ENCODE assay signal across 13 mouse cellular contexts in the genomic region with DNA sequence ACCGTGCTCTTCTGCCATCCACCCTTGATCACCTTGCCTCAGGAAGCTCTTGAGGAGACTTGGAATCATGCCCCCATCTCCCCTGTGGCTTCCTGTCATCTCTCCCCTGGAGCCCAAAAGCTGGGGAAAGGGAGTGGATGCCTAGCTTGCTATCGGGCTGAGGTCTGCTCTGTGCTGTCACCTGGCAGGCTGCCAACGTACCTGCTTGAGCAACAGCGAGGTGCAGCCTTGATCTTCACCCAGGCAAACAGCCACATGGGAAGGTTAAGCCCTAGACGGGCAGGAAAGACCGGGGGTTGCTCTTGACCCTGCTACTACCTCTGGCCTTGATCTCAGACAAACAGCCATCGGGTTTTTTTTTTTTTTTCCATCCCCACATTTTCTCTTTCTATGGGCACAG.
A peak's percentile ranks its signal among the peaks of the same experiment; 100 is the strongest.
DNase-seq lines count a peak whose midpoint lies in the region; ATAC-seq and TF ChIP-seq lines count a peak whose summit lies in the region.
"Had no signal": no experiment of that assay in that cellular context is flagged by ENCODE, and none has a peak within 500 bp of the region (broad histone marks: within the 10 kb centered on the region; RNA-seq: fewer than 3 reads in every experiment).

No protein-coding gene starts in this region.

- WGBS in cerebellum, adult 2 months = 39% methylated on average over 7 of the region's 7 CpGs
- WGBS in liver, embryonic 13.5 days (ENCODE audit: insufficient replicate concordance) = 46% methylated on average over 7 of the region's 7 CpGs
- WGBS in hindbrain, embryonic 14.5 days = 68% methylated on average over 7 of the region's 7 CpGs

- H3K27me3 ChIP-seq in cerebellum, adult 2 months (ENCODE audit: control insufficient read depth, insufficient read depth, low read length) = no peaks in the 10 kb centered on the region
- no peaks in the 10 kb centered on the region for H3K27me3 ChIP-seq in liver, embryonic 13.5 days
- no peaks in the 10 kb centered on the region for H3K27me3 ChIP-seq in hindbrain, embryonic 14.5 days (ENCODE audit: control insufficient read depth, insufficient read depth, low read length)
- H3K27me3 ChIP-seq: neural tube, embryonic 12.5 days had no signal

- no peak overlapping the region for H3K9ac ChIP-seq in liver, embryonic 13.5 days
- H3K9ac ChIP-seq in hindbrain, embryonic 14.5 days = no peak overlapping the region
- H3K9ac ChIP-seq: forebrain, postnatal 0 days; limb, embryonic 12.5 days; neural tube, embryonic 12.5 days had no signal

- no peaks in the 10 kb centered on the region for H3K36me3 ChIP-seq in liver, embryonic 13.5 days
- H3K36me3 ChIP-seq in hindbrain, embryonic 14.5 days (replicated peaks; ENCODE audit: control insufficient read depth, insufficient read depth) = no peaks in the 10 kb centered on the region
- H3K36me3 ChIP-seq: limb, embryonic 12.5 days; neural tube, embryonic 12.5 days had no signal

- H3K4me3 ChIP-seq in cerebellum, adult 2 months (replicated peaks; ENCODE audit: insufficient read depth, low read depth, low read length) = no peak overlapping the region
- no peak overlapping the region for H3K4me3 ChIP-seq in liver, embryonic 13.5 days (replicated peaks)
- no peak overlapping the region for H3K4me3 ChIP-seq in hindbrain, embryonic 14.5 days (replicated peaks; ENCODE audit: low read length)
- H3K4me3 ChIP-seq: limb, embryonic 12.5 days; neural tube, embryonic 12.5 days had no signal

- H3K9me3 ChIP-seq in liver, embryonic 13.5 days (replicated peaks) = no peaks in the 10 kb centered on the region
- no peaks in the 10 kb centered on the region for H3K9me3 ChIP-seq in hindbrain, embryonic 14.5 days (ENCODE audit: control insufficient read depth, low read length)
- H3K9me3 ChIP-seq: limb, embryonic 12.5 days; neural tube, embryonic 12.5 days had no signal

- H3K4me2 ChIP-seq in liver, embryonic 13.5 days = no peak overlapping the region
- no peak overlapping the region for H3K4me2 ChIP-seq in hindbrain, embryonic 14.5 days (replicated peaks)
- H3K4me2 ChIP-seq: limb, embryonic 12.5 days; neural tube, embryonic 12.5 days had no signal

- H3K4me1 ChIP-seq in cerebellum, adult 2 months (ENCODE audit: control insufficient read depth, insufficient read depth, low read length) = no peaks in the 10 kb centered on the region
- H3K4me1 ChIP-seq in liver, embryonic 13.5 days (replicated peaks) = peaks cover 16% of the 10 kb centered on the region
- H3K4me1 ChIP-seq in hindbrain, embryonic 14.5 days (replicated peaks; ENCODE audit: control insufficient read depth, insufficient read depth, low read length) = no peaks in the 10 kb centered on the region

- DNase-seq in cerebellum, postnatal 14 days = peak; percentile 38 to 61
- DNase-seq in cerebellum, adult 2 months = no peak
- peak; percentile 73 for DNase-seq in testis, postnatal 10 days (ENCODE audit: low spot score)
- DNase-seq in testis, postnatal 14 days (ENCODE audit: low spot score) = no peak
- DNase-seq in liver, embryonic 13.5 days = no peak
- DNase-seq in T-cell, adult 2 months (ENCODE audit: low spot score) = no peak
- DNase-seq in hindbrain, embryonic 14.5 days (ENCODE audit: low spot score) = no peak
- DNase-seq in right cerebral cortex, adult 18-20 months = no peak
- DNase-seq: forebrain, postnatal 0 days; heart, postnatal 36 days; thymus, postnatal 14 days had no signal

- TF ChIP-seq POLR2A in cerebellum, adult 2 months (IDR thresholded peaks at IDR 0.05; ENCODE audit: borderline replicate concordance, insufficient read depth, low read length) = no peak

- no peak overlapping the region for H3K27ac ChIP-seq in cerebellum, adult 2 months (ENCODE audit: insufficient read depth, low read length)
- H3K27ac ChIP-seq in liver, embryonic 13.5 days = no peak overlapping the region
- no peak overlapping the region for H3K27ac ChIP-seq in hindbrain, embryonic 14.5 days
- H3K27ac ChIP-seq: limb, embryonic 12.5 days; neural tube, embryonic 12.5 days had no signal

- TF ChIP-seq CTCF in cerebellum, adult 2 months (IDR thresholded peaks at IDR 0.05; ENCODE audit: borderline replicate concordance, insufficient read depth, low read depth, low read length) = no peak

- peak; percentile 57 for ATAC-seq in liver, embryonic 13.5 days (ENCODE audit: low read depth)
- ATAC-seq in hindbrain, embryonic 14.5 days (ENCODE audit: low FRiP score) = no peak
- ATAC-seq: forebrain, postnatal 0 days had no signal

Comparison
In these comparisons a context has a peak if more than half of its experiments do, and no peak if none do; other contexts are left out.
1. DNase-seq: peak in cerebellum, postnatal 14 days (2 of 2) and testis, postnatal 10 days (single experiment); none in cerebellum, adult 2 months (0 of 2), testis, postnatal 14 days (single experiment), liver, embryonic 13.5 days (single experiment), T-cell, adult 2 months (single experiment), hindbrain, embryonic 14.5 days (single experiment) and right cerebral cortex, adult 18-20 months (single experiment).